Mouse (Mus musculus): ENCODE results near the gene Ugt1a1.
"Not testable (repeated sequence)": the region's sequence is repeated elsewhere in the genome, so short reads cannot be mapped to it uniquely, and the experiment has no call there.

DNA sequence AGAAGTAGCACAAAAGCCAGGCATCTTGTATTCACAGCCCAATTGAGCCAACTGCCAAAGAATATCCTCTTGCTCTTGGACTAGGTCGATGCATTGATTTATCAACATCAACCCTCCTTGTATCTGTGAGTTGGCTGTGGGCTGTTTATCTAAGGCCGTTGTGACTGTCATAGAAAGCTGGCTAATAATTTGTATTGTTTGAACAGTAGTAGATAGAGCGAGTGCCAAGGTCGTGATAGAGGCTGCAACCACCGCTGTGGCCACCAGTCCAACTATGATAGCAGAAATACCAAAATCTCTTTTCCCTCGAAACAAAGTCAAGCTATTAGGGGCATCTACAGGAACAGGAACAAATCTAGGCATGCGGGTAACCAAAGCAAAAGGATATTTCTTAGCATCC, 39.6 kb upstream of the Ugt1a1 start:
- TF ChIP-seq EP300 (IDR thresholded peaks at IDR 0.05; ENCODE audit: insufficient read depth, low read depth, low read length); POLR2A (IDR thresholded peaks at IDR 0.05; ENCODE audit: insufficient read depth, low read depth, low read length); CTCF (IDR thresholded peaks at IDR 0.05): not testable (repeated sequence)

Data from heart, adult 2 months (tissue).